Mouse (Mus musculus) limb, embryonic 15.5 days (tissue): ENCODE data around the gene Supt6. TPM values are rescaled to one million over a fixed set of nuclear protein-coding genes. Genes with fewer than 3 reads are reported as not detected.
A peak's percentile ranks its signal among the peaks of the same experiment; 100 is the strongest.

ENCODE experiments used
- ATAC-seq: fragments of 200-750 bp; cut with Nextera tagmentation; 2 replicates; pipeline ENCODE4 v1.8.0; 2017; ENCODE audit warnings: low read depth, moderate TSS enrichment; ENCODE audit not compliant: insufficient number of reproducible peaks, low FRiP score, low TSS enrichment
- H3K27ac ChIP-seq: fragments of 300-500 bp; sonication (generic); 2 replicates; pipeline ENCODE4 v1.5.1; 2015; ENCODE audit warnings: moderate library complexity, mild to moderate bottlenecking, inconsistent platforms
- H3K27me3 ChIP-seq: fragments of 300-500 bp; sonication (generic); 2 replicates; pipeline ENCODE4 v1.6.1; 2015; ENCODE audit warnings: inconsistent platforms
- H3K36me3 ChIP-seq: fragments of 300-500 bp; sonication (generic); 2 replicates; pipeline ENCODE4 v1.6.1; 2015; ENCODE audit warnings: inconsistent platforms
- H3K4me1 ChIP-seq: fragments of 300-500 bp; sonication (generic); 2 replicates; pipeline ENCODE4 v1.6.1; 2015; ENCODE audit warnings: inconsistent platforms
- H3K4me2 ChIP-seq: fragments of 300-500 bp; sonication (generic); 2 replicates; pipeline ENCODE4 v1.6.1; 2015; ENCODE audit warnings: mild to moderate bottlenecking, inconsistent platforms
- H3K4me3 ChIP-seq: fragments of 300-500 bp; sonication (generic); 2 replicates; pipeline ENCODE4 v1.5.1; 2015; ENCODE audit warnings: mild to moderate bottlenecking, inconsistent platforms
- H3K9ac ChIP-seq: fragments of 300-500 bp; sonication (generic); 2 replicates; pipeline ENCODE4 v1.6.1; 2015; ENCODE audit warnings: inconsistent platforms
- H3K9me3 ChIP-seq: fragments of 300-500 bp; sonication (generic); 2 replicates; pipeline ENCODE4 v1.6.1; 2016; ENCODE audit warnings: inconsistent platforms
- WGBS: fragments of 180-500 bp; shearing (Covaris S2); methylation state at CpG from one replicate; pipeline ENCODE4 v1.1.7; 2015; 5-methylcytosine and 5-hydroxymethylcytosine counted together
- polyA plus RNA-seq: library from polyadenylated mRNA; unstranded; fragments of >200 nt; fragmentation: Nextera tagmentation; extraction: Ambion mirVana; gene quantifications from 2 replicates; pipeline ENCODE4 v1.2.1, GENCODE M21; 2015

Supt6 gene
- polyA plus RNA-seq, 1 experiment from 2014 or later: 28.2 TPM

GRCm38 (mm10) chr11:78213086-78213817 is 32.5 kb downstream of the Supt6 start:
- peaks cover 93% of the 10 kb centered on the region for H3K36me3 ChIP-seq
- H3K27me3 ChIP-seq: no peaks in the 10 kb centered on the region
- WGBS: 89% methylated on average over 14 of the region's 14 CpGs
- H3K9ac ChIP-seq: no peak overlapping the region
- H3K4me2 ChIP-seq: no peak overlapping the region
- no peaks in the 10 kb centered on the region for H3K4me1 ChIP-seq
- ATAC-seq: no peak
- H3K27ac ChIP-seq: no peak overlapping the region
- H3K4me3 ChIP-seq: no peak overlapping the region
- no peaks in the 10 kb centered on the region for H3K9me3 ChIP-seq

- Histone ChIP-seq H3K9me3 (no peaks in the 10 kb centered on the region), H3K9ac (no peak overlapping the region), H3K27me3 (no peaks in the 10 kb centered on the region), H3K36me3 (peaks cover 94% of the 10 kb centered on the region), H3K4me1 (no peaks in the 10 kb centered on the region), H3K27ac (no peak overlapping the region), H3K4me2 (no peak overlapping the region), H3K4me3 (no peak overlapping the region)
- 82% methylated on average over 5 of the region's 5 CpGs for WGBS
- ATAC-seq: no peak
Observed at GRCm38 (mm10) chr11:78211513-78211912, 34.3 kb downstream of the Supt6 start.

GRCm38 (mm10) chr11:78210615-78211014 is 35.2 kb downstream of the Supt6 start:
- 68% methylated on average over 7 of the region's 7 CpGs for WGBS
- Histone ChIP-seq H3K9me3 (no peaks in the 10 kb centered on the region), H3K27ac (no peak overlapping the region), H3K4me2 (no peak overlapping the region), H3K4me1 (no peaks in the 10 kb centered on the region), H3K27me3 (no peaks in the 10 kb centered on the region), H3K9ac (no peak overlapping the region), H3K4me3 (no peak overlapping the region), H3K36me3 (peaks cover 94% of the 10 kb centered on the region)
- no peak for ATAC-seq

- WGBS: 92% methylated on average over 5 of the region's 6 CpGs
- Histone ChIP-seq H3K4me3 (no peak overlapping the region), H3K36me3 (peaks cover 95% of the 10 kb centered on the region), H3K4me1 (no peaks in the 10 kb centered on the region), H3K9me3 (no peaks in the 10 kb centered on the region), H3K27me3 (no peaks in the 10 kb centered on the region), H3K27ac (no peak overlapping the region), H3K4me2 (no peak overlapping the region), H3K9ac (no peak overlapping the region)
- no peak for ATAC-seq
Observed at GRCm38 (mm10) chr11:78209886-78210285, 35.9 kb downstream of the Supt6 start.

GRCm38 (mm10) chr11:78207190-78207589 is 38.6 kb downstream of the Supt6 start:
- Histone ChIP-seq H3K27me3 (no peaks in the 10 kb centered on the region), H3K4me1 (no peaks in the 10 kb centered on the region), H3K4me2 (no peak overlapping the region), H3K36me3 (peaks cover 95% of the 10 kb centered on the region), H3K9me3 (no peaks in the 10 kb centered on the region), H3K9ac (no peak overlapping the region), H3K27ac (no peak overlapping the region), H3K4me3 (no peak overlapping the region)
- ATAC-seq: no peak
- WGBS: 83% methylated on average over 7 of the region's 7 CpGs

- 68% methylated on average over 13 of the region's 13 CpGs for WGBS
- no peak overlapping the region for H3K4me3 ChIP-seq
- ATAC-seq: no peak
- H3K9ac ChIP-seq: no peak overlapping the region
- H3K9me3 ChIP-seq: no peaks in the 10 kb centered on the region
- no peaks in the 10 kb centered on the region for H3K4me1 ChIP-seq
- no peaks in the 10 kb centered on the region for H3K27me3 ChIP-seq
- H3K27ac ChIP-seq: no peak overlapping the region
- no peak overlapping the region for H3K4me2 ChIP-seq
- peaks cover 79% of the 10 kb centered on the region for H3K36me3 ChIP-seq
Observed at GRCm38 (mm10) chr11:78205361-78206206, 40.2 kb downstream of the Supt6 start.

GRCm38 (mm10) chr11:78204287-78204686 is 41.5 kb downstream of the Supt6 start:
- H3K36me3 ChIP-seq: peaks cover 66% of the 10 kb centered on the region
- H3K9ac ChIP-seq: no peak overlapping the region
- H3K4me1 ChIP-seq: no peaks in the 10 kb centered on the region
- no peak overlapping the region for H3K4me2 ChIP-seq
- no peaks in the 10 kb centered on the region for H3K27me3 ChIP-seq
- ATAC-seq: no peak
- 83% methylated on average over 6 of the region's 6 CpGs for WGBS
- no peak overlapping the region for H3K4me3 ChIP-seq
- no peaks in the 10 kb centered on the region for H3K9me3 ChIP-seq
- no peak overlapping the region for H3K27ac ChIP-seq

GRCm38 (mm10) chr11:78202372-78202771 is 43.4 kb downstream of the Supt6 start:
- Histone ChIP-seq H3K27me3 (no peaks in the 10 kb centered on the region), H3K4me1 (no peaks in the 10 kb centered on the region), H3K9me3 (no peaks in the 10 kb centered on the region), H3K36me3 (peaks cover 47% of the 10 kb centered on the region), H3K4me3 (no peak overlapping the region), H3K4me2 (no peak overlapping the region), H3K9ac (no peak overlapping the region), H3K27ac (no peak overlapping the region)
- no peak for ATAC-seq
- 91% methylated on average over 3 of the region's 3 CpGs for WGBS

- H3K27me3 ChIP-seq: no peaks in the 10 kb centered on the region
- H3K4me2 ChIP-seq: peak overlapping the region; percentile 68
- H3K27ac ChIP-seq: peak overlapping the region; percentile 79
- no peaks in the 10 kb centered on the region for H3K9me3 ChIP-seq
- peak overlapping the region; percentile 53 for H3K4me3 ChIP-seq
- no peak for ATAC-seq
- H3K4me1 ChIP-seq: peaks cover 19% of the 10 kb centered on the region
- WGBS: 67% methylated on average over 23 of the region's 23 CpGs
- 0 out of 2 replicates have a peak overlapping the region, but pooled peaks have one; percentile 26 for H3K9ac ChIP-seq
- peaks cover 27% of the 10 kb centered on the region for H3K36me3 ChIP-seq
Observed at GRCm38 (mm10) chr11:78195101-78195863, 50.5 kb downstream of the Supt6 start.

GRCm38 (mm10) chr11:78194411-78195100 is 51.2 kb downstream of the Supt6 start:
- no peaks in the 10 kb centered on the region for H3K9me3 ChIP-seq
- H3K4me2 ChIP-seq: peak overlapping the region; percentile 68
- H3K27me3 ChIP-seq: no peaks in the 10 kb centered on the region
- peaks cover 26% of the 10 kb centered on the region for H3K4me1 ChIP-seq
- H3K36me3 ChIP-seq: peaks cover 28% of the 10 kb centered on the region
- peak overlapping the region; percentile 79 for H3K27ac ChIP-seq
- peak; percentile 76 for ATAC-seq
- H3K9ac ChIP-seq: 0 out of 2 replicates have a peak overlapping the region, but pooled peaks have one; percentile 26
- 4% methylated on average over 30 of the region's 30 CpGs for WGBS
- H3K4me3 ChIP-seq: peak overlapping the region; percentile 53

GRCm38 (mm10) chr11:78193113-78193512 is 52.7 kb downstream of the Supt6 start, which contains the start of gene Proca1:
Gene Proca1, plus strand, starts transcription at chr11:78193392.
- Histone ChIP-seq H3K4me1 (peaks cover 28% of the 10 kb centered on the region), H3K27ac (peak within 1 kb of the TSS; percentile 79), H3K9ac (no peak within 1 kb of the TSS), H3K4me2 (peak within 1 kb of the TSS; percentile 68), H3K9me3 (no peaks in the 10 kb centered on the region), H3K27me3 (no peaks in the 10 kb centered on the region), H3K36me3 (peaks cover 28% of the 10 kb centered on the region), H3K4me3 (peak within 1 kb of the TSS; percentile 53)
- no peak for ATAC-seq
- 79% methylated on average over 1 of the region's 1 CpGs for WGBS
